Mouse (Mus musculus) thymus, adult 2 months (tissue): Measurements from ENCODE around the gene Myl4.

Source experiments
- CTCF ChIP-seq: fragments of 200-500 bp; IDR thresholded peaks from 2 replicates; pipeline ENCODE4 v1.5.1; 2012; ENCODE audit warnings: mild to moderate bottlenecking, control low read depth, low read length, moderate library complexity, borderline replicate concordance; ENCODE audit not compliant: control insufficient read depth, poor library complexity, insufficient read depth; ENCODE audit errors: extremely low read depth
- POLR2A ChIP-seq: fragments of 200-500 bp; IDR thresholded peaks from 2 replicates; pipeline ENCODE4 v1.6.1; 2012; ENCODE audit warnings: mild to moderate bottlenecking, low read length, control low read depth, moderate library complexity; ENCODE audit not compliant: control insufficient read depth, poor library complexity, insufficient read depth; ENCODE audit errors: extremely low read depth

- TF ChIP-seq CTCF (no peak), POLR2A (no peak)
These were observed 30.1 kb downstream of the Myl4 start for GRCm38 (mm10) chr11:104580606-104581005.
